Mouse (Mus musculus) cerebellum, postnatal 14 days (tissue): Measurements from ENCODE around the gene Sipa1l1.

Experiments used
- DNase-seq, 2 experiments: peaks; one replicate each; pipeline ENCODE4 v3.0.0; 2021; ENCODE audit warnings: mixed read lengths in 2 of 2

Gene Sipa1l1

GRCm38 (mm10) chr12:82340196-82340918 lies 171.2 kb downstream of the Sipa1l1 start:
- no peak for DNase-seq

- DNase-seq = no peak
Observed at GRCm38 (mm10) chr12:82341181-82341580, 172.1 kb downstream of the Sipa1l1 start.

GRCm38 (mm10) chr12:82341696-82342095 lies 172.6 kb downstream of the Sipa1l1 start:
- no peak for DNase-seq

GRCm38 (mm10) chr12:82350082-82350481 lies 181.0 kb downstream of the Sipa1l1 start:
- DNase-seq = no peak

GRCm38 (mm10) chr12:82350891-82351290 lies 181.8 kb downstream of the Sipa1l1 start:
- peak; percentile 22 to 32 for DNase-seq

GRCm38 (mm10) chr12:82353660-82354059 lies 184.5 kb downstream of the Sipa1l1 start:
- no peak for DNase-seq

- no peak for DNase-seq
Observed at GRCm38 (mm10) chr12:82355419-82356149, 186.5 kb downstream of the Sipa1l1 start.

GRCm38 (mm10) chr12:82356476-82356875 lies 187.4 kb downstream of the Sipa1l1 start:
- DNase-seq = no peak

- DNase-seq = no peak
Observed at GRCm38 (mm10) chr12:82357431-82357830, 188.3 kb downstream of the Sipa1l1 start.

- DNase-seq = no peak
Observed at GRCm38 (mm10) chr12:82362796-82363195, 193.7 kb downstream of the Sipa1l1 start.

- DNase-seq = no peak
Observed at GRCm38 (mm10) chr12:82364186-82364585, 195.1 kb downstream of the Sipa1l1 start.

GRCm38 (mm10) chr12:82365276-82365875 lies 196.3 kb downstream of the Sipa1l1 start:
- no peak for DNase-seq

- DNase-seq = no peak
Observed at GRCm38 (mm10) chr12:82366754-82367153, 197.6 kb downstream of the Sipa1l1 start.

- DNase-seq = no peak
Observed at GRCm38 (mm10) chr12:82367345-82367744, 198.2 kb downstream of the Sipa1l1 start.

GRCm38 (mm10) chr12:82367986-82368385 lies 198.9 kb downstream of the Sipa1l1 start:
- DNase-seq = peak; percentile 51 to 61

GRCm38 (mm10) chr12:82369402-82370160 lies 200.5 kb downstream of the Sipa1l1 start:
- no peak for DNase-seq

- no peak for DNase-seq
Observed at GRCm38 (mm10) chr12:82371266-82371665, 202.1 kb downstream of the Sipa1l1 start.

GRCm38 (mm10) chr12:82374020-82374419 lies 204.9 kb downstream of the Sipa1l1 start:
- DNase-seq = no peak

GRCm38 (mm10) chr12:82382932-82383331 lies 213.8 kb downstream of the Sipa1l1 start:
- DNase-seq = no peak

GRCm38 (mm10) chr12:82384719-82385118 lies 215.6 kb downstream of the Sipa1l1 start:
- peak; percentile 47 for DNase-seq

GRCm38 (mm10) chr12:82387042-82387441 lies 217.9 kb downstream of the Sipa1l1 start:
- DNase-seq = no peak

GRCm38 (mm10) chr12:82387647-82388046 lies 218.5 kb downstream of the Sipa1l1 start:
- peak; percentile 69 to 77 for DNase-seq

- DNase-seq = no peak
Observed at GRCm38 (mm10) chr12:82388144-82388543, 219.0 kb downstream of the Sipa1l1 start.
